Mouse (Mus musculus) kidney, embryonic 14.5 days (tissue): ENCODE results near the gene Wwp2. TPM values are rescaled to one million over a fixed set of nuclear protein-coding genes. Genes with fewer than 3 reads are reported as not detected.

Experiments
- ATAC-seq: fragments of 200-750 bp; cut with Nextera tagmentation; 2 replicates; pipeline ENCODE4 v1.8.0; 2017; ENCODE audit warnings: moderate number of reproducible peaks, mild to moderate bottlenecking, moderate TSS enrichment, moderate library complexity; ENCODE audit not compliant: low FRiP score, low TSS enrichment
- H3K27ac ChIP-seq: fragments of 300-500 bp; sonication (generic); 2 replicates; pipeline ENCODE4 v1.5.1; 2014; ENCODE audit warnings: low read depth, mild to moderate bottlenecking, low read length, moderate library complexity, mixed read lengths
- H3K27me3 ChIP-seq: fragments of 300-500 bp; sonication (generic); 2 replicates; pipeline ENCODE4 v1.6.1; 2014; ENCODE audit warnings: mild to moderate bottlenecking, low read length; ENCODE audit not compliant: control insufficient read depth, insufficient read depth
- H3K36me3 ChIP-seq: fragments of 300-500 bp; sonication (generic); 2 replicates; pipeline ENCODE4 v1.6.1; 2014; ENCODE audit warnings: low read length, mixed read lengths; ENCODE audit not compliant: control insufficient read depth, insufficient read depth
- H3K4me1 ChIP-seq: fragments of 300-500 bp; sonication (generic); 2 replicates; pipeline ENCODE4 v1.6.1; 2014; ENCODE audit warnings: low read length, mixed read lengths; ENCODE audit not compliant: control insufficient read depth, insufficient read depth
- H3K4me2 ChIP-seq: fragments of 300-500 bp; sonication (generic); replicated peaks from 2 replicates; pipeline ENCODE4 v1.6.1; 2014; ENCODE audit warnings: low read depth, mild to moderate bottlenecking, low read length
- H3K4me3 ChIP-seq: fragments of 300-500 bp; sonication (generic); 2 replicates; pipeline ENCODE4 v1.5.1; 2014; ENCODE audit warnings: mild to moderate bottlenecking, low read length
- H3K9ac ChIP-seq: fragments of 300-500 bp; sonication (generic); 2 replicates; pipeline ENCODE4 v1.6.1; 2014; ENCODE audit warnings: low read depth, mild to moderate bottlenecking, low read length, moderate library complexity
- H3K9me3 ChIP-seq: fragments of 300-500 bp; sonication (generic); 2 replicates; pipeline ENCODE4 v1.6.1; 2016; ENCODE audit warnings: low read length; ENCODE audit not compliant: control insufficient read depth
- WGBS: fragments of 180-500 bp; shearing (Covaris S2); extraction: QIAGEN DNeasy Blood & Tissue Kit; methylation state at CpG from one replicate; pipeline ENCODE4 v1.1.7; 2014; 5-methylcytosine and 5-hydroxymethylcytosine counted together
- polyA plus RNA-seq: library from polyadenylated mRNA; unstranded; fragments of >200 nt; fragmentation: Nextera tagmentation; extraction: Ambion mirVana; gene quantifications from 2 replicates; pipeline ENCODE4 v1.2.1, GENCODE M21; 2014

Gene Wwp2
- polyA plus RNA-seq, 1 experiment from 2014 or later: 43.7 TPM

DNA sequence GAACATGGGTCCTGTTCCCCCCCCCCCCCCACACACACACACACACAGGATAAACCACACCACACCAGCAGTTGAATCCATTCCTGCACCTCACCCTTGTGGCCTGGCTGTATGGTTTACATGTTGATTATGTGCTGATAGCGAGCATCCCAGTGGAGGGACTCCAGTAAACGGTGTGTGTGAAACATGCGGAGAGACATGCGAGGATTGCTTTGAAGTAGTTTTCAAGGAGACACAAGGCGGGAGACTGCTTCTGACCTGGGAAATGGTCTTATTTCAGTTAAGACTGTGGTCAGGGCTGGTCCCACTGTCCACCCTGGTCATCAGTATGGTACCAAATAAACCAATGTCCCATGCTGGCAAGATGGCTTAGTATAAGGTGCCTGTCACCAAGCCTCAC is 82.6 kb downstream of the Wwp2 start:
- H3K4me3 ChIP-seq: no peak overlapping the region
- 93% methylated on average over 5 of the region's 5 CpGs for WGBS
- H3K27ac ChIP-seq: no peak overlapping the region
- H3K9ac ChIP-seq: no peak overlapping the region
- H3K27me3 ChIP-seq: no peaks in the 10 kb centered on the region
- H3K4me1 ChIP-seq: peaks cover 6% of the 10 kb centered on the region; the same call in 1 of the 2 replicates
- H3K36me3 ChIP-seq: peaks cover 7% of the 10 kb centered on the region; the same call in 1 of the 2 replicates
- no peaks in the 10 kb centered on the region for H3K9me3 ChIP-seq
- no peak overlapping the region for H3K4me2 ChIP-seq
- no peak for ATAC-seq

- Histone ChIP-seq H3K9ac (no peak overlapping the region), H3K9me3 (no peaks in the 10 kb centered on the region), H3K27ac (no peak overlapping the region), H3K27me3 (no peaks in the 10 kb centered on the region), H3K4me1 (peaks cover 6% of the 10 kb centered on the region; the same call in 1 of the 2 replicates), H3K36me3 (peaks cover 7% of the 10 kb centered on the region; the same call in 1 of the 2 replicates), H3K4me2 (no peak overlapping the region), H3K4me3 (no peak overlapping the region)
- 19% methylated on average over 4 of the region's 4 CpGs for WGBS
- ATAC-seq: 0 out of 2 replicates have a peak, but pooled peaks have one; percentile 24
Observed at GRCm38 (mm10) chr8:107519860-107520259, 83.7 kb downstream of the Wwp2 start.

DNA sequence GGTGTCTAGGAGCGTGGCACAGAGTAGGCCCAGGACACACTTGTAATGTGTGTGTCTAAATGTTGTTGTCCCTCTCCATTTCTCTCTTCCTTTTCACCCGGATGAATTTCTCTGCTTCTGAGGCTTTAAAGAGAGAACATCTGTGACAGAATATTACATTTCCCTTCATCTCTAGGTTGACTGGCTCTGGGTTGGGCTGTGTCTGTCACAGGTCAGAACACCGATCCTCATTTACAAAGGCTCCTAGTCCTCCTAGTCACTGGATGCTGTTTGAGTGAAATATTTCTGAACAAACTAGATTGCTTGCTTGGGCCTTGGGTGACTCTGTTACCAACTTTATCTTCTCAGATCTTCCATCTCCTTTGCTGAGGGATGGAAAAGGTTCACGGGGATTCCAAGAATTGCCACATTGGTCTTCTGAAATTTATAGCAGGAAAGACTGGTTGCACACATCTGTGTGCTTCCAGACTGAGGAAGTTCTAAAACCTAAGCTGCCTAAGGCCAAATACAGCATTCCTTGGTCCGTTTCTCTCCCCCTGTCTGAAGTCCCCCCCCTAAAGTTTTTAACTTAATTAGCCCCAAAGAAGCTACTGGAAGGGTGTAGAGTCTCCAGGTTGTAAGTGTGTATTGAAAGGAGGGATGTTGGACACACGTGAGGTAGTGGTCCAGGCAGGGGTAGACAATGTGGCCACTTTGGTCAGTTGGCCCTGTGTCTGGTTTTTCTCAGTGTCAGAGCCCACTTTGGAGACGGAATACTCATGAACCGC is 85.8 kb downstream of the Wwp2 start:
- peaks cover 7% of the 10 kb centered on the region; the same call in 1 of the 2 replicates for H3K36me3 ChIP-seq
- no peak overlapping the region for H3K4me3 ChIP-seq
- peak; percentile 54; the same call in 1 of the 2 replicates for ATAC-seq
- H3K27me3 ChIP-seq: no peaks in the 10 kb centered on the region
- no peak overlapping the region for H3K9ac ChIP-seq
- peaks cover 6% of the 10 kb centered on the region; the same call in 1 of the 2 replicates for H3K4me1 ChIP-seq
- 50% methylated on average over 8 of the region's 8 CpGs for WGBS
- H3K9me3 ChIP-seq: no peaks in the 10 kb centered on the region
- H3K4me2 ChIP-seq: no peak overlapping the region
- peak overlapping the region; percentile 25; the same call in 1 of the 2 replicates for H3K27ac ChIP-seq

- WGBS: 58% methylated on average over 4 of the region's 4 CpGs
- peak overlapping the region; percentile 25; the same call in 1 of the 2 replicates for H3K27ac ChIP-seq
Observed at GRCm38 (mm10) chr8:107522555-107522833, 86.3 kb downstream of the Wwp2 start.

GRCm38 (mm10) chr8:107524535-107524934 is 88.4 kb downstream of the Wwp2 start:
- Histone ChIP-seq H3K9ac (no peak overlapping the region), H3K9me3 (no peaks in the 10 kb centered on the region), H3K4me2 (no peak overlapping the region), H3K4me1 (peaks cover 6% of the 10 kb centered on the region; the same call in 1 of the 2 replicates), H3K4me3 (no peak overlapping the region), H3K36me3 (no peaks in the 10 kb centered on the region), H3K27ac (no peak overlapping the region), H3K27me3 (no peaks in the 10 kb centered on the region)
- ATAC-seq: no peak
- WGBS: 93% methylated on average over 4 of the region's 4 CpGs

More at GRCm38 (mm10) chr8:107522555-107522833, 86.3 kb downstream of the Wwp2 start:
- H3K27me3 ChIP-seq: no peaks in the 10 kb centered on the region
- H3K4me2 ChIP-seq: no peak overlapping the region
- H3K36me3 ChIP-seq: peaks cover 7% of the 10 kb centered on the region; the same call in 1 of the 2 replicates
- H3K9me3 ChIP-seq: no peaks in the 10 kb centered on the region
- ATAC-seq: no peak
- H3K4me3 ChIP-seq: no peak overlapping the region
- no peak overlapping the region for H3K9ac ChIP-seq
- H3K4me1 ChIP-seq: peaks cover 6% of the 10 kb centered on the region; the same call in 1 of the 2 replicates

GRCm38 (mm10) chr8:107528786-107529185 is 92.6 kb downstream of the Wwp2 start:
- no peaks in the 10 kb centered on the region for H3K27me3 ChIP-seq
- H3K4me2 ChIP-seq: no peak overlapping the region
- H3K9ac ChIP-seq: no peak overlapping the region
- 62% methylated on average over 6 of the region's 6 CpGs for WGBS
- H3K27ac ChIP-seq: no peak overlapping the region
- no peaks in the 10 kb centered on the region; the same call in 1 of the 2 replicates for H3K36me3 ChIP-seq
- no peaks in the 10 kb centered on the region for H3K9me3 ChIP-seq
- no peak for ATAC-seq
- H3K4me3 ChIP-seq: no peak overlapping the region
- H3K4me1 ChIP-seq: no peaks in the 10 kb centered on the region

DNA sequence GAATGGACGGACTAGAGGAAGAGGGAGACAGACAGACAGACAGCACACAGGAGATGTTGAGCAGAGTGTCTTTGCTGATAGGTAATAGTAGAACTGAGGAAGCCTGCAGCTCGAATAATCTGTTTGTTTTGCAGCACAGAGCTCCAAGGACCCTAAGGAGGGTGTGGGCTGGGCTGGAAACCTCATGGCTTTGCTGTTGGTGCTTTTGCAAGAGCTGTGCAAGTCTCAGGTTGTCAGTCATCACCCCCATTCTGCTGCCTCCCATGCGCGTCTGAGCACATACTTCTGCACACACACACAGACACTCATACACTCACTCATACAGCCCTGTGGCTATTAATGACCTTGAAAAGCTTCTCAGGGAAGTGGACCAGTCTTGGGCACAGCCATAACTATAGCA is 101.3 kb downstream of the Wwp2 start:
- WGBS: 69% methylated on average over 4 of the region's 4 CpGs
- no peak overlapping the region for H3K27ac ChIP-seq
- H3K9ac ChIP-seq: no peak overlapping the region
- no peaks in the 10 kb centered on the region for H3K4me1 ChIP-seq
- no peaks in the 10 kb centered on the region for H3K27me3 ChIP-seq
- H3K9me3 ChIP-seq: no peaks in the 10 kb centered on the region
- ATAC-seq: no peak
- H3K4me3 ChIP-seq: no peak overlapping the region
- peaks cover 8% of the 10 kb centered on the region for H3K36me3 ChIP-seq
- no peak overlapping the region for H3K4me2 ChIP-seq

DNA sequence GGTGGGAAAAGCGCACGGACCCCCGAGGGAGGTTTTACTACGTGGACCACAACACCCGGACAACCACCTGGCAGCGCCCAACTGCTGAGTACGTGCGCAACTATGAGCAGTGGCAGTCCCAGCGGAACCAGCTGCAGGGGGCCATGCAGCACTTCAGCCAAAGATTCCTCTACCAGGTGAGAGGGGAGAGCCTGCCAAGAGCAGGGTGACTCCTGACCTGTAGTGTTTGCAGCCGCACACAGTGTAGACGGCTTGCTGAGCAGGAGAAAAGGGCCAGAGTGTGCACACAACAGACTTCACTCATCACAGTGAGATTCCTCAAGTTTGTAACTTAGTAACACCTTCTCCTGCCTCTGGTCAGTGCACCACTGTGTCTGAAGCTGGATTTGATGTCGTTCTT is 104.5 kb downstream of the Wwp2 start:
- ATAC-seq: no peak
- no peaks in the 10 kb centered on the region for H3K9me3 ChIP-seq
- H3K27me3 ChIP-seq: no peaks in the 10 kb centered on the region
- H3K27ac ChIP-seq: no peak overlapping the region
- no peak overlapping the region for H3K4me2 ChIP-seq
- 0 out of 2 replicates have a peak, but pooled peaks cover 5% of the 10 kb centered on the region for H3K36me3 ChIP-seq
- no peak overlapping the region for H3K9ac ChIP-seq
- no peak overlapping the region for H3K4me3 ChIP-seq
- WGBS: 91% methylated on average over 12 of the region's 12 CpGs
- H3K4me1 ChIP-seq: peaks cover 8% of the 10 kb centered on the region

- H3K4me3 ChIP-seq: no peak overlapping the region
- H3K27ac ChIP-seq: no peak overlapping the region
- H3K4me2 ChIP-seq: no peak overlapping the region
- no peak overlapping the region for H3K9ac ChIP-seq
- no peak for ATAC-seq
- no peaks in the 10 kb centered on the region for H3K9me3 ChIP-seq
- 85% methylated on average over 4 of the region's 4 CpGs for WGBS
- no peaks in the 10 kb centered on the region for H3K27me3 ChIP-seq
- H3K4me1 ChIP-seq: peaks cover 8% of the 10 kb centered on the region
- 0 out of 2 replicates have a peak, but pooled peaks cover 5% of the 10 kb centered on the region for H3K36me3 ChIP-seq
Observed at GRCm38 (mm10) chr8:107541369-107541768, 105.2 kb downstream of the Wwp2 start.
